Mouse (Mus musculus) mesoderm, embryonic 11.5 days (tissue): ENCODE measurements at regions not wholly inside any gene's neighbourhood (a gene's known extent, or its start where the extent isn't known, plus 50 kb on each side); places are given as distances from the start of the nearest gene placed in this dataset.

Experiments
- DNase-seq: peaks from one replicate; pipeline ENCODE4 v3.0.0-alpha.2; 2012; ENCODE audit warnings: low read depth, low spot score

- DNase-seq, result no peak
These were observed 99.2 kb upstream of the Adamts5 start for GRCm38 (mm10) chr16:86000846-86001245.

- no peak for DNase-seq
These were observed 84.2 kb upstream of the Adamts5 start for GRCm38 (mm10) chr16:85985841-85986240.

GRCm38 (mm10) chr16:85977102-85977501 lies 75.5 kb upstream of the Adamts5 start:
- DNase-seq, result no peak

GRCm38 (mm10) chr16:85966892-85967444 lies 65.3 kb upstream of the Adamts5 start:
- no peak for DNase-seq

GRCm38 (mm10) chr16:85966251-85966650 lies 64.6 kb upstream of the Adamts5 start:
- DNase-seq, result no peak

- no peak for DNase-seq
These were observed 63.0 kb upstream of the Adamts5 start for GRCm38 (mm10) chr16:85964352-85965210.

GRCm38 (mm10) chr16:85956006-85956562 lies 54.5 kb upstream of the Adamts5 start:
- no peak for DNase-seq

GRCm38 (mm10) chr16:85951628-85952027 lies 50.0 kb upstream of the Adamts5 start:
- no peak for DNase-seq
